Mouse (Mus musculus): ENCODE data around the gene Cox11.

- TF ChIP-seq CTCF (IDR thresholded peaks at IDR 0.05; ENCODE audit: insufficient read depth, low read depth, low read length) (no peak), POLR2A (IDR thresholded peaks at IDR 0.05; ENCODE audit: insufficient read depth, low read depth, low read length) (no peak)
These were observed 39.9 kb downstream of the Cox11 start for GRCm38 (mm10) chr11:90677771-90678288.
